Mouse (Mus musculus) liver, postnatal 0 days (tissue): ENCODE results near the gene Arhgef2.

Experiments used
- CTCF ChIP-seq: sonication (generic); IDR thresholded peaks from 2 replicates; pipeline ENCODE4 v1.5.1; 2016; ENCODE audit warnings: antibody characterized with exemption, low read depth
- EP300 ChIP-seq: IDR thresholded peaks from 2 replicates; pipeline ENCODE4 v1.6.1; 2016; ENCODE audit warnings: antibody characterized with exemption, low read depth, mild to moderate bottlenecking

GRCm38 (mm10) chr3:88659798-88660197 lies 54.0 kb downstream of the Arhgef2 start:
- TF ChIP-seq CTCF = no peak
- TF ChIP-seq EP300 = no peak
